Comparison of ENCODE assay signal across 10 mouse cellular contexts in the genomic region with DNA sequence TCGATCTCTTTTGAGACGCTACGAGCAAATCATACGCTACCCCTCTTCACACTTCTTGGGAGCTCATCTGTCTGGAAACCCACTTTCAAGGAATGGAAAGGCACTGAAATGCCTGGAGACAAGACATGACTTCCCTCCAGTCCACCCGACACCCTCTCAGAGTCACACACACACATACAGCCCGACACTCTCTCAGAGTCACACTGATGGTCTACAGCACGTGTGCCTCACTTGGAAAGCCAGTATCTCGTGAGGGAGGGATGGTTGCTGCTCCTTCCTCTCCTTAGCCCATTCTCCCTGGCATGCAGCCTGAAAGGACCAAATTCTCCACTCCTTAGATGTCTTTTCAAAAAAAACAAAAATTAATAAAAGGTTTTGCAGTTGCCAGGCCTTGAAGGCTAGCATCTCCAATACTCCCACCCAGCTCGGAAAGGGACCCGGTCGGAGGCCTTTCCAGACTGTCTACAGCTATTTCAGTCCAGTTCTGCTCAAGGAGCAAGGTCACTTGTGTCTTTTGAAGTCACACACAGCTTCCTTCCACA. TPM values are rescaled to one million over a fixed set of nuclear protein-coding genes. Genes with fewer than 3 reads are reported as not detected.
DNase-seq lines count a peak whose midpoint lies in the region; ATAC-seq and TF ChIP-seq lines count a peak whose summit lies in the region.
"Had no signal": no experiment of that assay in that cellular context is flagged by ENCODE, and none has a peak within 500 bp of the region (broad histone marks: within the 10 kb centered on the region; RNA-seq: fewer than 3 reads in every experiment).

No protein-coding gene starts in this region.

- H3K9ac ChIP-seq in kidney, embryonic 15.5 days = peak overlapping the region; percentile 47
- 0 out of 2 replicates have a peak overlapping the region, but pooled peaks have one; percentile 25 for H3K9ac ChIP-seq in embryonic facial prominence, embryonic 11.5 days (replicated peaks; ENCODE audit: low read length)
- H3K9ac ChIP-seq in intestine, postnatal 0 days (ENCODE audit: low read depth, low read length) = no peak overlapping the region
- H3K9ac ChIP-seq: embryonic facial prominence, embryonic 15.5 days; limb, embryonic 13.5 days had no signal

- H3K27me3 ChIP-seq in kidney, embryonic 15.5 days = no peaks in the 10 kb centered on the region
- no peaks in the 10 kb centered on the region for H3K27me3 ChIP-seq in embryonic facial prominence, embryonic 11.5 days (ENCODE audit: control insufficient read depth, insufficient read depth, low read length)
- H3K27me3 ChIP-seq in intestine, postnatal 0 days (replicated peaks; ENCODE audit: control insufficient read depth, insufficient read depth, low read length) = no peaks in the 10 kb centered on the region
- H3K27me3 ChIP-seq: embryonic facial prominence, embryonic 15.5 days had no signal

- no peak for TF ChIP-seq CTCF in intestine, postnatal 0 days (IDR thresholded peaks at IDR 0.05; ENCODE audit: low read depth)

- WGBS in kidney, embryonic 15.5 days = 37% methylated on average over 11 of the region's 11 CpGs
- 62% methylated on average over 11 of the region's 11 CpGs for WGBS in embryonic facial prominence, embryonic 11.5 days
- WGBS in intestine, postnatal 0 days = 78% methylated on average over 11 of the region's 11 CpGs

- no peaks in the 10 kb centered on the region for H3K9me3 ChIP-seq in kidney, embryonic 15.5 days (replicated peaks)
- no peaks in the 10 kb centered on the region for H3K9me3 ChIP-seq in embryonic facial prominence, embryonic 11.5 days (replicated peaks; ENCODE audit: control insufficient read depth, low read length)
- H3K9me3 ChIP-seq in intestine, postnatal 0 days (ENCODE audit: control insufficient read depth) = no peaks in the 10 kb centered on the region
- H3K9me3 ChIP-seq: embryonic facial prominence, embryonic 15.5 days; limb, embryonic 13.5 days had no signal

- peaks cover 30% of the 10 kb centered on the region for H3K36me3 ChIP-seq in kidney, embryonic 15.5 days
- H3K36me3 ChIP-seq in embryonic facial prominence, embryonic 11.5 days (replicated peaks; ENCODE audit: control insufficient read depth, insufficient read depth, low read depth, low read length) = peaks cover 4% of the 10 kb centered on the region; the same call in 1 of the 2 replicates
- H3K36me3 ChIP-seq in intestine, postnatal 0 days (ENCODE audit: control insufficient read depth, insufficient read depth) = no peaks in the 10 kb centered on the region

- peak overlapping the region; percentile 62 for H3K4me2 ChIP-seq in kidney, embryonic 15.5 days
- H3K4me2 ChIP-seq in embryonic facial prominence, embryonic 11.5 days (ENCODE audit: low read depth, low read length) = no peak overlapping the region; the same call in 1 of the 2 replicates
- 0 out of 2 replicates have a peak overlapping the region, but pooled peaks have one; percentile 24 for H3K4me2 ChIP-seq in intestine, postnatal 0 days (replicated peaks; ENCODE audit: low read depth)
- H3K4me2 ChIP-seq: embryonic facial prominence, embryonic 15.5 days; limb, embryonic 13.5 days had no signal

- peaks cover 78% of the 10 kb centered on the region for H3K4me1 ChIP-seq in kidney, embryonic 15.5 days
- peaks cover 5% of the 10 kb centered on the region for H3K4me1 ChIP-seq in embryonic facial prominence, embryonic 11.5 days (ENCODE audit: control insufficient read depth, insufficient read depth, low read length)
- no peaks in the 10 kb centered on the region; the same call in 1 of the 2 replicates for H3K4me1 ChIP-seq in intestine, postnatal 0 days (replicated peaks; ENCODE audit: control insufficient read depth, insufficient read depth, low read length)

- ATAC-seq in kidney, embryonic 15.5 days (replicated peaks; ENCODE audit: low FRiP score) = no peak
- ATAC-seq in embryonic facial prominence, embryonic 11.5 days (replicated peaks; ENCODE audit: insufficient number of reproducible peaks, low FRiP score, low TSS enrichment, low read depth) = no peak
- ATAC-seq in intestine, postnatal 0 days = no peak
- no peak for ATAC-seq in cerebellum, adult (ENCODE audit: insufficient number of reproducible peaks, low FRiP score, low TSS enrichment)

- peak overlapping the region; percentile 88 for H3K4me3 ChIP-seq in kidney, embryonic 15.5 days (replicated peaks)
- no peak overlapping the region for H3K4me3 ChIP-seq in embryonic facial prominence, embryonic 11.5 days (ENCODE audit: low read depth, low read length)
- no peak overlapping the region for H3K4me3 ChIP-seq in intestine, postnatal 0 days (ENCODE audit: low read depth, low read length)
- H3K4me3 ChIP-seq: embryonic facial prominence, embryonic 15.5 days; limb, embryonic 13.5 days had no signal

- DNase-seq in adrenal gland, adult (ENCODE audit: inconsistent age in 2 of 2, low spot score in 1 of 2) = peak; percentile 57 to 86
- DNase-seq in adrenal gland, adult 18-20 months (ENCODE audit: low spot score in 2 of 2) = no peak
- DNase-seq in kidney, adult 11 months = no peak
- DNase-seq in embryonic facial prominence, embryonic 11.5 days (ENCODE audit: low spot score) = no peak
- DNase-seq in thymus, postnatal 14 days = no peak

- peak overlapping the region; percentile 69 for H3K27ac ChIP-seq in kidney, embryonic 15.5 days
- no peak overlapping the region for H3K27ac ChIP-seq in embryonic facial prominence, embryonic 11.5 days (replicated peaks; ENCODE audit: low read depth, low read length)
- no peak overlapping the region for H3K27ac ChIP-seq in intestine, postnatal 0 days (ENCODE audit: low read depth, low read length)
- H3K27ac ChIP-seq: embryonic facial prominence, embryonic 15.5 days; limb, embryonic 13.5 days had no signal

RNA-seq across cellular contexts. Expression of gene Pbx1, which starts 8.6 kb away (rescaled TPM):
- 100 to 1,000 TPM; 143 to 202 TPM for total RNA-seq in adrenal gland, adult 18-20 months (2021)
- polyA plus RNA-seq in kidney, embryonic 15.5 days (2015; fragmentation: Nextera tagmentation; extraction: Ambion mirVana) = 81.9 and 84.5 TPM in 2 replicates
- 46.0 and 47.8 TPM in 2 replicates for polyA plus RNA-seq in embryonic facial prominence, embryonic 11.5 days (2014; fragmentation: Nextera tagmentation; extraction: Ambion mirVana)
- 9.8 and 11.4 TPM in 2 replicates for polyA plus RNA-seq in intestine, postnatal 0 days (2015; fragmentation: Nextera tagmentation; extraction: Ambion mirVana)

Comparison
In these comparisons a context has a peak if more than half of its experiments do, and no peak if none do; other contexts are left out.
1. DNase-seq: peak in adrenal gland, adult (2 of 2); none in adrenal gland, adult 18-20 months (0 of 2), kidney, adult 11 months (single experiment), embryonic facial prominence, embryonic 11.5 days (single experiment) and thymus, postnatal 14 days (single experiment).